Mouse (Mus musculus): ENCODE results near the gene Pde4a. TPM values are rescaled to one million over a fixed set of nuclear protein-coding genes. Genes with fewer than 3 reads are reported as not detected.
A peak's percentile ranks its signal among the peaks of the same experiment; 100 is the strongest.

Gene Pde4a
- polyA plus RNA-seq, 1 experiment from 2014 or later = 2.8 TPM

- peak overlapping the region; percentile 50 for H3K4me3 ChIP-seq (ENCODE audit: low read depth, low read length)
- no peaks in the 10 kb centered on the region for H3K36me3 ChIP-seq (ENCODE audit: control insufficient read depth, insufficient read depth)
- WGBS = 34% methylated on average over 3 of the region's 3 CpGs
- no peaks in the 10 kb centered on the region for H3K9me3 ChIP-seq (ENCODE audit: control insufficient read depth)
- H3K4me2 ChIP-seq (replicated peaks; ENCODE audit: low read depth) = peak overlapping the region; percentile 83
- peaks cover 38% of the 10 kb centered on the region for H3K27me3 ChIP-seq (replicated peaks; ENCODE audit: control insufficient read depth, insufficient read depth, low read length)
- ATAC-seq = no peak
- H3K4me1 ChIP-seq (replicated peaks; ENCODE audit: control insufficient read depth, insufficient read depth, low read length) = 0 out of 2 replicates have a peak, but pooled peaks cover 9% of the 10 kb centered on the region
- no peak overlapping the region for H3K9ac ChIP-seq (ENCODE audit: low read depth, low read length)
- no peak overlapping the region for H3K27ac ChIP-seq (ENCODE audit: low read depth, low read length)
- TF ChIP-seq CTCF (IDR thresholded peaks at IDR 0.05; ENCODE audit: low read depth) = no peak
Measured at GRCm38 (mm10) chr9:21166516-21166915, 1.0 kb downstream of the Pde4a start.

GRCm38 (mm10) chr9:21167140-21168097 is 1.9 kb downstream of the Pde4a start:
- WGBS = 65% methylated on average over 10 of the region's 10 CpGs
- Histone ChIP-seq H3K4me3 (ENCODE audit: low read depth, low read length) (peak overlapping the region; percentile 23), H3K9ac (ENCODE audit: low read depth, low read length) (0 out of 2 replicates have a peak overlapping the region, but pooled peaks have one; percentile 17), H3K27ac (ENCODE audit: low read depth, low read length) (peak overlapping the region; percentile 74), H3K9me3 (ENCODE audit: control insufficient read depth) (no peaks in the 10 kb centered on the region), H3K4me2 (replicated peaks; ENCODE audit: low read depth) (peak overlapping the region; percentile 83), H3K27me3 (replicated peaks; ENCODE audit: control insufficient read depth, insufficient read depth, low read length) (peaks cover 35% of the 10 kb centered on the region), H3K36me3 (ENCODE audit: control insufficient read depth, insufficient read depth) (no peaks in the 10 kb centered on the region), H3K4me1 (replicated peaks; ENCODE audit: control insufficient read depth, insufficient read depth, low read length) (0 out of 2 replicates have a peak, but pooled peaks cover 9% of the 10 kb centered on the region)
- no peak; the same call in 1 of the 2 replicates for TF ChIP-seq CTCF (IDR thresholded peaks at IDR 0.05; ENCODE audit: low read depth)
- ATAC-seq = no peak

GRCm38 (mm10) chr9:21168161-21169123 is 2.9 kb downstream of the Pde4a start:
- peak; percentile 46 for ATAC-seq
- H3K4me1 ChIP-seq (replicated peaks; ENCODE audit: control insufficient read depth, insufficient read depth, low read length) = 0 out of 2 replicates have a peak, but pooled peaks cover 9% of the 10 kb centered on the region
- H3K4me2 ChIP-seq (replicated peaks; ENCODE audit: low read depth) = peak overlapping the region; percentile 60
- H3K4me3 ChIP-seq (ENCODE audit: low read depth, low read length) = peak overlapping the region; percentile 23
- 14% methylated on average over 30 of the region's 30 CpGs for WGBS
- H3K27ac ChIP-seq (ENCODE audit: low read depth, low read length) = peak overlapping the region; percentile 74
- H3K9ac ChIP-seq (ENCODE audit: low read depth, low read length) = 0 out of 2 replicates have a peak overlapping the region, but pooled peaks have one; percentile 17
- peaks cover 33% of the 10 kb centered on the region for H3K27me3 ChIP-seq (replicated peaks; ENCODE audit: control insufficient read depth, insufficient read depth, low read length)
- peak; percentile 95 for TF ChIP-seq CTCF (IDR thresholded peaks at IDR 0.05; ENCODE audit: low read depth)
- no peaks in the 10 kb centered on the region for H3K9me3 ChIP-seq (ENCODE audit: control insufficient read depth)
- no peaks in the 10 kb centered on the region for H3K36me3 ChIP-seq (ENCODE audit: control insufficient read depth, insufficient read depth)

GRCm38 (mm10) chr9:21169157-21169556 is 3.6 kb downstream of the Pde4a start:
- ATAC-seq = no peak
- WGBS = 38% methylated on average over 1 of the region's 1 CpGs
- no peak overlapping the region for H3K27ac ChIP-seq (ENCODE audit: low read depth, low read length)

GRCm38 (mm10) chr9:21172364-21172763 is 6.8 kb downstream of the Pde4a start:
- Histone ChIP-seq H3K27me3 (replicated peaks; ENCODE audit: control insufficient read depth, insufficient read depth, low read length) (no peaks in the 10 kb centered on the region), H3K9me3 (ENCODE audit: control insufficient read depth) (no peaks in the 10 kb centered on the region), H3K4me1 (replicated peaks; ENCODE audit: control insufficient read depth, insufficient read depth, low read length) (0 out of 2 replicates have a peak, but pooled peaks cover 4% of the 10 kb centered on the region), H3K36me3 (ENCODE audit: control insufficient read depth, insufficient read depth) (no peaks in the 10 kb centered on the region), H3K27ac (ENCODE audit: low read depth, low read length) (no peak overlapping the region), H3K9ac (ENCODE audit: low read depth, low read length) (no peak overlapping the region), H3K4me2 (replicated peaks; ENCODE audit: low read depth) (no peak overlapping the region), H3K4me3 (ENCODE audit: low read depth, low read length) (no peak overlapping the region)
- WGBS = 64% methylated on average over 6 of the region's 6 CpGs
- ATAC-seq = no peak
- TF ChIP-seq CTCF (IDR thresholded peaks at IDR 0.05; ENCODE audit: low read depth) = no peak

More at GRCm38 (mm10) chr9:21169157-21169556, 3.6 kb downstream of the Pde4a start:
- Histone ChIP-seq H3K9me3 (ENCODE audit: control insufficient read depth) (no peaks in the 10 kb centered on the region), H3K4me1 (replicated peaks; ENCODE audit: control insufficient read depth, insufficient read depth, low read length) (0 out of 2 replicates have a peak, but pooled peaks cover 9% of the 10 kb centered on the region), H3K27me3 (replicated peaks; ENCODE audit: control insufficient read depth, insufficient read depth, low read length) (peaks cover 27% of the 10 kb centered on the region), H3K36me3 (ENCODE audit: control insufficient read depth, insufficient read depth) (no peaks in the 10 kb centered on the region), H3K4me3 (ENCODE audit: low read depth, low read length) (no peak overlapping the region), H3K4me2 (replicated peaks; ENCODE audit: low read depth) (peak overlapping the region; percentile 60; the same call in 1 of the 2 replicates), H3K9ac (ENCODE audit: low read depth, low read length) (no peak overlapping the region)
- TF ChIP-seq CTCF (IDR thresholded peaks at IDR 0.05; ENCODE audit: low read depth) = no peak
